Mouse (Mus musculus) midbrain, embryonic 13.5 days (tissue): ENCODE measurements around the gene Poc5. TPM values are rescaled to one million over a fixed set of nuclear protein-coding genes. Genes with fewer than 3 reads are reported as not detected.

Experiments used
- ATAC-seq: fragments of 200-750 bp; cut with Nextera tagmentation; 2 replicates; pipeline ENCODE4 v1.8.0; 2017; ENCODE audit warnings: mild to moderate bottlenecking, moderate TSS enrichment, moderate library complexity
- H3K27ac ChIP-seq: fragments of 300-500 bp; sonication (generic); 2 replicates; pipeline ENCODE4 v1.5.1; 2015; ENCODE audit warnings: inconsistent platforms, mild to moderate bottlenecking, moderate library complexity
- H3K27me3 ChIP-seq: fragments of 300-500 bp; sonication (generic); 2 replicates; pipeline ENCODE4 v1.6.1; 2015; ENCODE audit warnings: mild to moderate bottlenecking, inconsistent platforms
- H3K36me3 ChIP-seq: fragments of 300-500 bp; sonication (generic); 2 replicates; pipeline ENCODE4 v1.6.1; 2015; ENCODE audit warnings: mild to moderate bottlenecking, inconsistent platforms
- H3K4me1 ChIP-seq: fragments of 300-500 bp; sonication (generic); replicated peaks from 2 replicates; pipeline ENCODE4 v1.6.1; 2015; ENCODE audit warnings: inconsistent platforms
- H3K4me2 ChIP-seq: fragments of 300-500 bp; sonication (generic); replicated peaks from 2 replicates; pipeline ENCODE4 v1.6.1; 2015; ENCODE audit warnings: moderate library complexity, mild to moderate bottlenecking, inconsistent platforms
- H3K4me3 ChIP-seq: fragments of 300-500 bp; sonication (generic); replicated peaks from 2 replicates; pipeline ENCODE4 v1.5.1; 2015; ENCODE audit warnings: mild to moderate bottlenecking, inconsistent platforms
- H3K9ac ChIP-seq: fragments of 300-500 bp; sonication (generic); replicated peaks from 2 replicates; pipeline ENCODE4 v1.6.1; 2015; ENCODE audit warnings: mild to moderate bottlenecking, inconsistent platforms
- H3K9me3 ChIP-seq: fragments of 300-500 bp; sonication (generic); 2 replicates; pipeline ENCODE4 v1.6.1; 2016; ENCODE audit warnings: mild to moderate bottlenecking, inconsistent platforms
- WGBS: fragments of 180-500 bp; shearing (Covaris S2); methylation state at CpG from one replicate; pipeline ENCODE4 v1.1.7; 2015; 5-methylcytosine and 5-hydroxymethylcytosine counted together
- polyA plus RNA-seq: library from polyadenylated mRNA; unstranded; fragments of >200 nt; fragmentation: Nextera tagmentation; extraction: Ambion mirVana; gene quantifications from 2 replicates; pipeline ENCODE4 v1.2.1, GENCODE M21; 2015

Poc5 gene
- polyA plus RNA-seq, 1 experiment from 2014 or later: 23.3 TPM

DNA sequence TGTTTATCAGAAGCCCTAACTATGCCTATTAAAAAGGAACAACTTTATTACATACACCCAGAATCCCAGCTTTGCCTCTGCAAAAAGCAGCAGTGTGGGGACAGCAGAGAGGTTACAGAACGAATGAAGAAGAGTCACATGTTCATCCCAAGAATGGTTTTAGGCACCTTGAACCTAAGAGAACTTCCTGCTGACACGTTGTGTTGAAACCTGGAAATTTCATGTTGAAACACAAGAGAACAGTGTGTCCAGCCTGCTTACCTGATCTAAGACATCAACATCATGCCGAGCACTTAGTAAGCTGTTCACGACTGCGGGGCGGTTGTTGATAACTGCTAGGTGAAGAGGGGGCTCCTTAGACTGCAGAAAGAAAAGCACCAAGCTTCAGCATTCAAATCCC is 44.9 kb downstream of the Poc5 start:
- WGBS: 88% methylated on average over 6 of the region's 6 CpGs
- H3K27ac ChIP-seq: no peak overlapping the region
- no peaks in the 10 kb centered on the region for H3K9me3 ChIP-seq
- H3K9ac ChIP-seq: no peak overlapping the region
- H3K27me3 ChIP-seq: no peaks in the 10 kb centered on the region
- no peaks in the 10 kb centered on the region for H3K4me1 ChIP-seq
- no peak for ATAC-seq
- H3K4me3 ChIP-seq: no peak overlapping the region
- no peaks in the 10 kb centered on the region for H3K36me3 ChIP-seq
- no peak overlapping the region for H3K4me2 ChIP-seq

DNA sequence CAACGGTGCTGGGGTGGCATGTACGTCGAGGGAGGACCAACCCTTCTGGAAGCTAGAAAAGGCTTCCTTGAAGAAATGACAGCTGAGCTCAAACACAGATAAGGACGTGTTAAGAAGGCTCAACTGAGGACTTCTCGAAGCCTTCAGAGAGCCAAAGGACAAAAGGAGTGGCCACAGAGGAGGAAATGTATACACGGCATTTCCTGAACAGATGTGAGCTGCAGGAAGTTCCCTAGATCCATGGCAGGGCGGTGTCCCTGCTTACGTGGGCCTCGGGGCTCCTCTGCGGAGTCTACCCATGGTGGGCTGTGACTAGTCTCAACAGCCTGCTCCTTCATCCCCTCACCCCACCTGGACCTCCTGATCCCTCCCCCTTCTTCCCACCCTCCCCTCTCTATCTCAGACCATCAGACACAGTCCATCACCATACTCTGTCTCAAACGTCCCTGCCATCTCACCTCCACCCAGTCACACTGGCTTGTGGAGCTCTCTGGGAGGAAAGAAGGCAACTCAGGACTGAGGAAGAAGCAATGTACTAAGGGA is 45.6 kb downstream of the Poc5 start:
- H3K9ac ChIP-seq: no peak overlapping the region
- no peaks in the 10 kb centered on the region for H3K36me3 ChIP-seq
- H3K4me2 ChIP-seq: no peak overlapping the region
- H3K27me3 ChIP-seq: no peaks in the 10 kb centered on the region
- WGBS: 86% methylated on average over 11 of the region's 11 CpGs
- H3K9me3 ChIP-seq: no peaks in the 10 kb centered on the region
- H3K4me3 ChIP-seq: no peak overlapping the region
- ATAC-seq: no peak
- H3K27ac ChIP-seq: no peak overlapping the region
- no peaks in the 10 kb centered on the region for H3K4me1 ChIP-seq

DNA sequence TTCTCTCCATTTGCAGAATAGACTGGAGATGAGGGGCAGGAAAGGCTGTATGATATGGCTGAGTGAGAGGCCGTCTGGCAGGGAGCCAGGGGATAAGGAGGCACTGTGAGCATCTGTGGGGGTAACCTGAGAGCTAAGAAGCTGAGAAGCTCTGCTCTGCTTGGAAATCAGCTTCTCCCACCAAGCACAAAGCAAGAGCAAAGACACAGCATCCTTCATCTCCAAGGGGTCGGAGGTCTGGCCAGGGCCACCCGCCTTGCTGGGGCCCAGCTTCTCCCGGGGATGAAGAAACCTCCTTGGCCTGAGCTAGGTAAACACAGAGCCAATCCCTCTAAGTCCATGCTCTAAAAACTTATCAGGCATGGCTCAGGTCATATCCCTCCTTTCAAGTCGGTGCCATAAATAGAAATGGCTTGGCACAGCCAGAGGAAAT is 46.8 kb downstream of the Poc5 start:
- Histone ChIP-seq H3K9me3 (no peaks in the 10 kb centered on the region), H3K9ac (no peak overlapping the region), H3K27me3 (no peaks in the 10 kb centered on the region), H3K4me2 (no peak overlapping the region), H3K36me3 (no peaks in the 10 kb centered on the region), H3K4me1 (no peaks in the 10 kb centered on the region), H3K4me3 (no peak overlapping the region), H3K27ac (no peak overlapping the region)
- ATAC-seq: no peak
- WGBS: 64% methylated on average over 5 of the region's 5 CpGs

DNA sequence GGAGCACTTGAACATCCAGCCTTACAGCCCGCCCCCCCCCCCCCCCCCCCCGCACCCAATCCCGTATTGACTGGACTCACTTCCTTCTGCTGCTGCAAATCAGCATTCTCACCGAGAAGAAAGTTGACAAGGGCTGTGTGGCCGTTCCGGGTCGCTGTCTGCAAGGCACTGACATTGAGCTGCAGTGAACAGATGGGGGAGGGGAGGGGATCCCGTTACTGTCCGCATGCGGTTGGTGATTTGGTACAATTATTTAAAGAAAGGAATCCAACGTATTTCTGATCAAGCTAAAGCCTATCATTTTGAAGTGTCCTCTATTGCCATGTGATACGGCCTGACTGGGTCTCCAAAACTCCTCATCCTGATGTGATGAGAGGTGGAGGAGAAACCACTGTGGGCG is 47.7 kb downstream of the Poc5 start:
- H3K27ac ChIP-seq: no peak overlapping the region
- no peak overlapping the region for H3K4me3 ChIP-seq
- H3K9ac ChIP-seq: no peak overlapping the region
- H3K9me3 ChIP-seq: no peaks in the 10 kb centered on the region
- H3K4me1 ChIP-seq: no peaks in the 10 kb centered on the region
- H3K36me3 ChIP-seq: no peaks in the 10 kb centered on the region
- no peaks in the 10 kb centered on the region for H3K27me3 ChIP-seq
- ATAC-seq: no peak
- 40% methylated on average over 12 of the region's 13 CpGs for WGBS
- 0 out of 2 replicates have a peak overlapping the region, but pooled peaks have one; percentile 6 for H3K4me2 ChIP-seq

DNA sequence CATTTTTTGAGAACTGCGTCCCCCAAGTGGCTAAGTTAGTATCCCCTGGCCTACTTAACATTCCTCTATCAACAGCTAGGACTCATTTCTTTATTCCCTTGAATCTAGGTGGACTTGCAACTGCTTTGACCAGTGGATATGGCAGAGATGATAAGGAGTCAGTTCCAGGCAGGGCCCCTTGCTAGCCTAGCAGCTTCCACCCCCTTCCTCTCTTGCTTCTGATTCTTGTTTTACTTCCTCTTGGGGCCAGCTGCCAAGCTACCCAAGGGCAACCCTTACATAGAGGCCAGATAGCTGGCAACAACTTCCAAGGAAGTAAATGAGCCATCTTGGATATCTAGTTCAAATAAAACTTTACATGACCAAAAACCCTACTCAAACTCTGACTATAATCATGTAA is 48.8 kb downstream of the Poc5 start:
- Histone ChIP-seq H3K36me3 (no peaks in the 10 kb centered on the region), H3K9me3 (no peaks in the 10 kb centered on the region), H3K27me3 (no peaks in the 10 kb centered on the region), H3K27ac (no peak overlapping the region), H3K4me3 (no peak overlapping the region), H3K4me2 (no peak overlapping the region), H3K9ac (no peak overlapping the region), H3K4me1 (no peaks in the 10 kb centered on the region)
- WGBS: 96% methylated on average over 1 of the region's 1 CpGs
- ATAC-seq: no peak

DNA sequence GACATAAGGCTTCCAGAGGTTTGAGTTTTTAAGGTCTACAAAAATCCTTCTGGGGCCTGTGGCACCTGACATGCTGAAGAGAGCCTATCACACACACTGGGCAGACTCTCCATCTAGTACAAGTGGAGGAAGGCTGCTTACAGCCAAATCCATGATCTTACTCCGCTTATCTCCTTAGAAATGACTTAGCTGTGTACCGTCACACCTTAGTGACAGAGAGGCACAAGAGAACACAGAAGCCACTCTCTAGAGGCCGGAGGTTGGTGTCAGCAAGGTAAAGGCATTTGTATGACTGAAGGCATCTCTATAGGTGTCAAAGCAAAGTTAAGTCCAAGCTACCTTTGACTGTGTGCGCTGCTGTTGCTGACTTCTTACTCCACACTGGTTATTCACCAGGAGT is 52.3 kb downstream of the Poc5 start:
- no peak overlapping the region for H3K27ac ChIP-seq
- no peaks in the 10 kb centered on the region for H3K27me3 ChIP-seq
- no peak for ATAC-seq
- H3K9ac ChIP-seq: no peak overlapping the region
- WGBS: 96% methylated on average over 4 of the region's 4 CpGs
- H3K4me3 ChIP-seq: no peak overlapping the region
- H3K36me3 ChIP-seq: no peaks in the 10 kb centered on the region
- no peaks in the 10 kb centered on the region for H3K4me1 ChIP-seq
- H3K9me3 ChIP-seq: no peaks in the 10 kb centered on the region
- no peak overlapping the region for H3K4me2 ChIP-seq

DNA sequence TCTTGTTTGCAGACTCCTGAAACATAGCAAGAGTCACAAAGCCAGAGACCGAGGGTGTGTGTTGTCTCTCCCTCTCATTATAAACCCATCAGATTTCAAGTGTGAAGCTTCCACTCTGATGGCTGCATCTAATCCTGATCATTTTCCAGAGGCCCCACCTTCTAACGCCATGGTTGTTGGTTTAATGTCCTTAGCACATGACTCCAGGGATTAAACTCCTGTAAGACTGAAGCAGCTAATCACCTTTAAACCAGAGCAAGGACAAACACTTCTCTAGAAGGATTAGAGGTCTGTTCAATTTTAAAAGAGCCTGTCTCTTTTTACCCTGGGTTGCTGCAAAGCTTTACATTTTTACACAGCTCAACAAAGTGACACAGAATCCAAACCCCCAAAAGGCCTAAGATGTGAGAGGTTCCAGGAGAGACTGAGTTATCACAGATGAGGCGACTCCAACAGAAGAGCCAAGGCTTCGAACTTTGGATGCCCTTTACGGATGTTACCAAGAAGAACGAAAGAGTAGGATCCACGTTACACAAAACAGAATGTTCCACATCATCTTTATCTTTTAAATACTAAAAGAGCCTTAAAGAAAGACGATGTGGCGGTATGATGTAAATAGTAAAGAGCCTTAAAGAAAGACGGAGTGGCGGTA is 62.2 kb downstream of the Poc5 start:
- Histone ChIP-seq H3K4me3 (no peak overlapping the region), H3K9me3 (no peaks in the 10 kb centered on the region), H3K9ac (no peak overlapping the region), H3K27me3 (no peaks in the 10 kb centered on the region), H3K27ac (no peak overlapping the region), H3K36me3 (no peaks in the 10 kb centered on the region), H3K4me1 (no peaks in the 10 kb centered on the region), H3K4me2 (no peak overlapping the region)
- 74% methylated on average over 11 of the region's 11 CpGs for WGBS
- ATAC-seq: no peak

DNA sequence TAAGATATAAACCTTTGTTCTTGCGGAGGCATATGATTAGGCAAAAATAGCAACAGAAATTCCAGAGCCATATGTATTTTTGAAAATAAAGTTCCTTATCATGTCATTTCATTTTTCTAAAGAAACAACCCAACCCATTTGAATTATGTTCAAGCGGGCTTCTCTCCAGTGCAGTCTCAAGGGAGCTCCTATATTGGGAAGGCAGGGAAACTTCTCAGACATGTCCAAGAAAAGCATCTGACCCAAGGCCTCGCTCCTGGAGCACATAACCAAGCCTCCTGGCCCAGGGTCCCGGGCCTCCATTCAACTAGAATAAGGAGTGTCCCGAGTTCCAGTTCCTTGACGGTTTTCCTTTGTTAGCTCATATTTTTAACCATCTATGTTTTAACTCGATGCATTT is 62.8 kb downstream of the Poc5 start:
- Histone ChIP-seq H3K9me3 (no peaks in the 10 kb centered on the region), H3K27me3 (no peaks in the 10 kb centered on the region), H3K4me3 (no peak overlapping the region), H3K36me3 (no peaks in the 10 kb centered on the region), H3K9ac (no peak overlapping the region), H3K4me2 (no peak overlapping the region), H3K27ac (no peak overlapping the region), H3K4me1 (no peaks in the 10 kb centered on the region)
- 90% methylated on average over 7 of the region's 7 CpGs for WGBS
- ATAC-seq: no peak

DNA sequence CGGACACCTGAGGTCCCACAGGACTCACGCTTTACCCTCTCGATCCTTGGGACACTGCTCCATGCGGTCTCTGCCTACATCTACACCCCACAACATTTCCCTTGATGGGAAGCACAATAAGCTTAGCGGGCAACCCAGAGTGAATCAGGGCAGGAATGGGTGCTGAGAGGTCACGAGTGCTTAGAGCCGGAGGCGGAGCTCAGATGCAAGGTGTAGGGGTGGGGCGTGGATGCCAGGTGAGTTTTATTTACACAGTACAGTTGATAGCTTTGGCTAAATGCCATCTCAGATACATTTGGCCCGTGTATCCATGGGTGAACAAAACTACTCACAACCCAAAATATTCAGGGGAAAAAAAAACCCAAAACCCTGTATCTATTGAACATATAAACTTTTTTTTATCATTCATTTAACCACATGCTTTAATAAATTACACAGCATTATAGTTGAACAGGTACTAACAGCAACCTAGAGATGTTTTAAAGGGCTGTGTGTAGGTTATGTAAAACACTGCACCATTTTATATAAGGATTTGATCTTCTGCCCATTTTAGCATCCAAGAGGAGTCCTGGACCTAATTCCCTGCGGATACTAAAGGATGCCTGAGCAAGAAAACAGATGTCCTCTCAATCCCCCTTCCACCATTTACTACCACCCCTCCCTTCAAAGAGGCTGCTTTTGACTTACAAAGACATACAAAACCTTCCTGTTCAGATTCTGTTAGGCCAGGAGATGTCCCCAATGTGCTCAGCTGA is 63.5 kb downstream of the Poc5 start:
- H3K27me3 ChIP-seq: no peaks in the 10 kb centered on the region
- WGBS: 92% methylated on average over 11 of the region's 11 CpGs
- no peak overlapping the region for H3K4me3 ChIP-seq
- H3K36me3 ChIP-seq: no peaks in the 10 kb centered on the region
- no peak overlapping the region for H3K27ac ChIP-seq
- no peak for ATAC-seq
- no peaks in the 10 kb centered on the region for H3K9me3 ChIP-seq
- no peak overlapping the region for H3K4me2 ChIP-seq
- H3K9ac ChIP-seq: no peak overlapping the region
- no peaks in the 10 kb centered on the region for H3K4me1 ChIP-seq

DNA sequence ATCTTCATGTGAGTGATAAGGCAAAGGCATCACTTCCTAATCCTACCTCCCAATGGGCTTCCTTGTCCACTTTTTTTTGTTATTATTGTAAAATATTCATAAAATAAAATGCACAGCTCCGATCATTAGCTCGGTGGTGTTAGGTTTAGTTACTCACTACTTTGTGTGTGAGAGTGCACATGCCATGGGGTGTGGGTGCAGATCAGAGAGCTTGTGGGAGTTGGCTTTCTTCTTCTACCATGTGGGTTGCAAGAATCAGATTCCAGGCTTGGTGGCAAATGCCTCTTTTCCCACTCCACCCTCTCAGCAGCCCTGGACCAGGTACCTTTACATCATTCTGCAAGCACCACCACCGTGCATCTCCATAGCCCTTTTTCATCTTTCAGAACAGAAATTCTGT is 64.5 kb downstream of the Poc5 start:
- no peak overlapping the region for H3K4me2 ChIP-seq
- no peaks in the 10 kb centered on the region for H3K36me3 ChIP-seq
- WGBS: 96% methylated on average over 3 of the region's 3 CpGs
- no peaks in the 10 kb centered on the region for H3K27me3 ChIP-seq
- no peak overlapping the region for H3K27ac ChIP-seq
- no peak overlapping the region for H3K4me3 ChIP-seq
- no peaks in the 10 kb centered on the region for H3K9me3 ChIP-seq
- ATAC-seq: no peak
- H3K9ac ChIP-seq: no peak overlapping the region
- no peaks in the 10 kb centered on the region for H3K4me1 ChIP-seq

DNA sequence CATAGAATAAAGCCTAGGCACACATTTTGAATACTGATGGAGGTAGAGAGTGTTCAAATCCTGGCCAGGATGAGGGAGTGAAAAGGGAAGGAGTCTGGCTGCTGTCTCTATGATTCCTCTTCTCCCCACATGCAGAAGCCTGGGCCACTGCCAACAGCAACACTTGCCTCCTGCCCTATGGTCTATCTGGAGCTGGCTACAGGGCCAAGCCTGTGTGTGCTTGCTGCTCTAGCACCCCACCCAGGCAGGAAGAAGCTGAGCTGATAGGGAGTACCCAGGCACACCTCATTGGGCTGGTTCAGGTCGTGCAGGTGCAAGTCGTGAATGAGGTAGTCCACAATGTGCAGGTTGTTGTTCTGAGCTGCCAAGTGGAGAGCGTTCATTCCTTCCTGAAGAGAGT is 66.2 kb downstream of the Poc5 start:
- no peaks in the 10 kb centered on the region for H3K27me3 ChIP-seq
- no peak overlapping the region for H3K4me2 ChIP-seq
- no peak overlapping the region for H3K27ac ChIP-seq
- ATAC-seq: no peak
- H3K4me1 ChIP-seq: no peaks in the 10 kb centered on the region
- no peaks in the 10 kb centered on the region for H3K9me3 ChIP-seq
- WGBS: 88% methylated on average over 3 of the region's 3 CpGs
- no peak overlapping the region for H3K4me3 ChIP-seq
- no peak overlapping the region for H3K9ac ChIP-seq
- no peaks in the 10 kb centered on the region for H3K36me3 ChIP-seq

DNA sequence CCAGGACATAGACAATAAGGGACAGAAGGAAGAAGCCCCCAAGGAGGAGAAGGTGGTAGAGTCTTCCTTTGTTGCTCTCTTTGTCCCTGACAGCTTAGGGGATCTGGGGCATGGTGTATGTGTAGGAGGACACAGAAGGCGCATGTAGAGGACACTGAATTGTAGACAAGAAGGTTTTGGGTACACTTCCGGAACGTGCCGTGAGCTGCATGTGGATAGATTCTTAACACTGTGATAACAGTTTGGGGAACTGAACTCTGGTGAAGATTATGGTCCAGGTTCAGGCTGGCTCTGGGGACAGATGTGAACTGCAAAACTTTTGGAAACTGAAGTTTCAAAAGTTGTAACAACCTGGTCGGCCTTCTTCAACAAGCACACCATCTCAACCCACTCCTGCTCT is 69.5 kb downstream of the Poc5 start:
- no peak for ATAC-seq
- Histone ChIP-seq H3K9ac (no peak overlapping the region), H3K36me3 (no peaks in the 10 kb centered on the region), H3K27ac (no peak overlapping the region), H3K9me3 (no peaks in the 10 kb centered on the region), H3K4me1 (no peaks in the 10 kb centered on the region), H3K27me3 (no peaks in the 10 kb centered on the region), H3K4me2 (no peak overlapping the region), H3K4me3 (no peak overlapping the region)
- 94% methylated on average over 5 of the region's 5 CpGs for WGBS
